Mouse (Mus musculus) neural tube, embryonic 13.5 days (tissue): ENCODE data around the gene Lclat1. TPM values are rescaled to one million over a fixed set of nuclear protein-coding genes. Genes with fewer than 3 reads are reported as not detected.
"Not testable (repeated sequence)": the region's sequence is repeated elsewhere in the genome, so short reads cannot be mapped to it uniquely, and the experiment has no call there.

ENCODE experiments used
- ATAC-seq: fragments of 200-750 bp; cut with Nextera tagmentation; 2 replicates; pipeline ENCODE4 v1.8.0; 2017; ENCODE audit warnings: low read depth, mild to moderate bottlenecking, moderate TSS enrichment, moderate library complexity
- H3K27ac ChIP-seq: fragments of 300-500 bp; sonication (generic); replicated peaks from 2 replicates; pipeline ENCODE4 v1.5.1; 2015; ENCODE audit warnings: moderate library complexity, mild to moderate bottlenecking, inconsistent platforms
- H3K27me3 ChIP-seq: fragments of 300-500 bp; sonication (generic); 2 replicates; pipeline ENCODE4 v1.6.1; 2015; ENCODE audit warnings: mild to moderate bottlenecking, inconsistent platforms
- H3K36me3 ChIP-seq: fragments of 300-500 bp; sonication (generic); 2 replicates; pipeline ENCODE4 v1.6.1; 2015; ENCODE audit warnings: mild to moderate bottlenecking, inconsistent platforms
- H3K4me1 ChIP-seq: fragments of 300-500 bp; sonication (generic); replicated peaks from 2 replicates; pipeline ENCODE4 v1.6.1; 2015; ENCODE audit warnings: inconsistent platforms
- H3K4me2 ChIP-seq: fragments of 300-500 bp; sonication (generic); 2 replicates; pipeline ENCODE4 v1.6.1; 2015; ENCODE audit warnings: inconsistent platforms, mild to moderate bottlenecking, moderate library complexity
- H3K4me3 ChIP-seq: fragments of 300-500 bp; sonication (generic); 2 replicates; pipeline ENCODE4 v1.5.1; 2015; ENCODE audit warnings: mild to moderate bottlenecking, inconsistent platforms
- H3K9ac ChIP-seq: fragments of 300-500 bp; sonication (generic); 2 replicates; pipeline ENCODE4 v1.6.1; 2015; ENCODE audit warnings: moderate library complexity, mild to moderate bottlenecking, inconsistent platforms
- H3K9me3 ChIP-seq: fragments of 300-500 bp; sonication (generic); 2 replicates; pipeline ENCODE4 v1.6.1; 2016; ENCODE audit warnings: inconsistent platforms
- WGBS: fragments of 180-500 bp; shearing (Covaris S2); methylation state at CpG from one replicate; pipeline ENCODE4 v1.1.7; 2015; 5-methylcytosine and 5-hydroxymethylcytosine counted together
- polyA plus RNA-seq: library from polyadenylated mRNA; unstranded; fragments of >200 nt; fragmentation: Nextera tagmentation; extraction: Ambion mirVana; gene quantifications from 2 replicates; pipeline ENCODE4 v1.2.1, GENCODE M21; 2015

The Lclat1 gene
- polyA plus RNA-seq, 1 experiment from 2014 or later, result 10.9 TPM

DNA sequence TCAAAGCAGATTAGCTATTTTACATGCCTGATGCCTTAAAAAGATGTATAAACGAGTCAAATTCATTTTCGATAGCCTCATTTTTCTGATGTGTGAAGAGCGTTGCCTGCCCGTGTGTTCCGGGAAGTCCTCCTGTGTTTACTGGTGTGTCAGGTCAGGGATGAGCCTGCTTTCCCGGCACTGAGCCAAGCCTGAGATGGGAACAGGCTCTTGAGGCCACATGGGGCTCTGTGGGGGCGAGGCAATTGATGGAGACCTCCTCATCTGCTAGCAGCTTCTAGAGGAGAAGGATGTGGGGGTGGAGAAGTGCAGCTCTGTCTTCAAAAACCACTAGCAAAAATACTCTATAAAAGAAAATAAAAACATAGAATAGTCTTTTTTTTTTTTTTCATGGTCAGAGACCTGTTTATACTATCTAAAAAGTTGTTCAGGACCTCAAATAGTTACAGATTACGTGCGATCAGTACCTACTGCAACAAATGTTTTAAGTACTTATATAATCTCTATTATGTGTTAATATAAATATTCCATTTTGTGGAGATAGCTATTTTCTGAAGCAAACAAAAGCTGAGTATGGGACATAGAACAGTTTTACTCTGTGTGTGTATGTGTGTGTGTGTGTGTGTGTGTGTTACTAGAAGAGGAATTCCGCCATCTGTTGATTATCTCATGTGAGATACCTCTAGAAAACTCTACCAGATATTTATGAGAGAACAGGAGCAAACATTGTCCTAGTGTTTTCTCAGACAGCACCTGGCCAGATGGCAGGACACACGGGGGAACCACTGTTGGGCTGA lies 144.2 kb downstream of the Lclat1 start:
- no peak overlapping the region for H3K4me2 ChIP-seq
- no peaks in the 10 kb centered on the region for H3K27me3 ChIP-seq
- WGBS, result 56% methylated on average over 11 of the region's 11 CpGs

DNA sequence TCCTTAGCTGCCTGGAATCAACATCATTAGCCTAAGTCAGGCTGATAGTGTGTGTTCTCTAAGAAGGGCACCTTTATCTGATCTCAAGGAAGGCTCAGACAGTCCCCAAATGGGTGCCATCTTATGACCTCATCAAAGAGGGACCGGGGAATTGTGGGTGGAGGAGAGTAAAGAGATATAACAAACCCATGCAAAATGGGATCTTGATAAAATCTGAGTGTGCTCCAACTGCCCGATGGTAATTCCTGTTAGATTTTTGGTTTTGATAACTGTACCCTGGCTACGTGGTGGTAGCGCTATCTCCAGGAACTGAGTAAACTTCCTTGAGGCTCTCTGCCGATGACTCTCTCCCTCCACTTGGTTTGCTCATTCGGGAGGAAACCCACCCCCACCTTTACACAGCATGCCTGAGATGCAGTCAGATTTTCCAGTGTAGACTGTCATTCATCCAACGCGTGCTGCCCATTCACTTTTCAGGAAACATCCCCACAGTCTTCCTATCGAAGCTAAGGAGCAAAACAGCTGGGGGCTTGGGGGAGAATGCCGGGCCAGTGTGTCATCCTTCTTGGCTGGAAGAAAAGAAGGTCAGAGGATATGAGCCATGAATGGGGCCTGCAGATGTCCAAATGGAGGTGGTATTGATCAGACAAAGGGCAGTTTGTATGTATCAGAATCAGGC lies 145.6 kb downstream of the Lclat1 start:
- Histone ChIP-seq H3K4me2 (no peak overlapping the region), H3K4me1 (peaks cover 19% of the 10 kb centered on the region), H3K27me3 (no peaks in the 10 kb centered on the region), H3K9me3 (no peaks in the 10 kb centered on the region), H3K4me3 (no peak overlapping the region), H3K9ac (no peak overlapping the region), H3K36me3 (no peaks in the 10 kb centered on the region), H3K27ac (no peak overlapping the region)
- 76% methylated on average over 10 of the region's 10 CpGs for WGBS
- no peak for ATAC-seq

More for the DNA sequence above, 144.2 kb downstream of the Lclat1 start:
- Histone ChIP-seq H3K27ac (0 out of 2 replicates have a peak overlapping the region, but pooled peaks have one; percentile 7), H3K9me3 (no peaks in the 10 kb centered on the region), H3K9ac (no peak overlapping the region), H3K4me3 (no peak overlapping the region), H3K4me1 (peaks cover 9% of the 10 kb centered on the region; the same call in 1 of the 2 replicates), H3K36me3 (no peaks in the 10 kb centered on the region)
- no peak for ATAC-seq

DNA sequence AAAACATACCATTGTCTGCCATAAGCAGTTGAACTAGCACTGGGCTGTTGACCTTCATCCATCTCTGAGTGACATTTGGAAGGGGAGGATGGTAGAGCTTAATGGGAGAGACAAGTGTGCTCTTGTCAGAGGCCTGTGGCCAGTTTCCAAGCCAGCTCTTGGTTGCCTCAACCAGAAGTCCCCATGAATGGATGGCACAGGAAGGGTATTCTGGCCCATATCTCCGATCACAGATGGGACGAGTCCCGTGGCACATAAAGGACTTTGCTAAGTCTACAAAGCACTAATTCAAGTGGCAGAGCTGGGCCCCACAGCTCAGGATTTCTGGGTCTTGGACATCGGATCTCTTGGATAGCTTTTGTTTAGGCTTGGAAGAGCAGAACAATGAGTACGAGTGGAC lies 148.0 kb downstream of the Lclat1 start:
- WGBS, result 88% methylated on average over 5 of the region's 5 CpGs

GRCm38 (mm10) chr17:73258620-73259019 lies 150.8 kb downstream of the Lclat1 start:
- Histone ChIP-seq H3K4me2 (peak overlapping the region; percentile 13), H3K27ac (peak overlapping the region; percentile 15; the same call in 1 of the 2 replicates), H3K4me1 (peaks cover 15% of the 10 kb centered on the region), H3K36me3 (no peaks in the 10 kb centered on the region), H3K9ac (0 out of 2 replicates have a peak overlapping the region, but pooled peaks have one; percentile 34), H3K27me3 (no peaks in the 10 kb centered on the region), H3K9me3 (no peaks in the 10 kb centered on the region), H3K4me3 (no peak overlapping the region)
- 25% methylated on average over 12 of the region's 12 CpGs for WGBS
- no peak for ATAC-seq

More for the DNA sequence above, 148.0 kb downstream of the Lclat1 start:
- Histone ChIP-seq H3K4me1 (peaks cover 24% of the 10 kb centered on the region), H3K9ac (no peak overlapping the region), H3K9me3 (no peaks in the 10 kb centered on the region), H3K4me3 (no peak overlapping the region), H3K36me3 (no peaks in the 10 kb centered on the region), H3K27ac (no peak overlapping the region), H3K27me3 (no peaks in the 10 kb centered on the region), H3K4me2 (no peak overlapping the region)
- ATAC-seq, result no peak

DNA sequence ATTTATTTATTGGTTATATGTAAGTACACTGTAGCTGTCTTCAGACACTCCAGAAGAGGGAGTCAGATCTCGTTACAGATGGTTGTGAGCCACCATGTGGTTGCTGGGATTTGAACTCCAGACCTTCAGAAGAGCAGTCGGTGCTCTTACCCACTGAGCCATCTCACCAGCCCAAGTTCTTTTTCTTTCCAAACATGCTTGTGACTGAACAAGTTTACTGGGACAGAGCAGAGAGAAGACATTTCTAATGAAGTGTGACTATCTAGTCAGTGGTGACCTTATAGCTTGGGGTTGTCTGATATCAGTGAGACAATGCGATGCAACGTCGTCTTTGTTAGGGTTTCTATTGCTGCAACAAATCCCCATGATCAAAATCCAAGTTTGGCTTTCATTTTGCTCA lies 151.5 kb downstream of the Lclat1 start:
- not testable (repeated sequence) for H3K9ac ChIP-seq, H3K9me3 ChIP-seq, H3K27me3 ChIP-seq, H3K27ac ChIP-seq, H3K4me2 ChIP-seq, H3K4me3 ChIP-seq, ATAC-seq, H3K36me3 ChIP-seq
- 91% methylated on average over 5 of the region's 5 CpGs for WGBS
- peaks cover 15% of the 10 kb centered on the region for H3K4me1 ChIP-seq

GRCm38 (mm10) chr17:73262558-73262957 lies 154.8 kb downstream of the Lclat1 start:
- 86% methylated on average over 2 of the region's 2 CpGs for WGBS
- Histone ChIP-seq H3K27me3 (no peaks in the 10 kb centered on the region), H3K4me3 (no peak overlapping the region), H3K4me1 (peaks cover 14% of the 10 kb centered on the region), H3K9ac (no peak overlapping the region), H3K36me3 (no peaks in the 10 kb centered on the region), H3K9me3 (no peaks in the 10 kb centered on the region), H3K4me2 (no peak overlapping the region), H3K27ac (no peak overlapping the region)
- ATAC-seq, result no peak

DNA sequence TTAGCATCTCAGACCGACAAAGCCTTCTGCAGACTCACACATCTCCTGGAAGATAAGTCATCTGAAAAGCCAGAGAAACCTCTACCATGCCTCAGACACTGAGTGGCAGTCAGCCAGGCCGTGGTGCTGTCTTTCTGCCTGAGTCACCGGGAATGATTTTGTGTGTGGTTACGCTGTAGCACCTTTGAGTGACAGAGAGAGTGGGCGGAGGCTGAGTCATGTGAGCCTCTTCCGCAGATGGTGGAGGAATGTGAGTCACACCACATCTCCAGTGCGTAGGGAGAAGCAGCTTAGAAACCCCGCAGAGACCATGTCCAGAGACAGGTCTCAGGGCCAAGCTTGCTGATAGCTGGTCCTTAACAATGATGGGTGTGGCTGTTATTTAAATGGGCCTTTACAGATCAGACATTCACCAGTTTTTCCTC lies 155.3 kb downstream of the Lclat1 start:
- peaks cover 3% of the 10 kb centered on the region; the same call in 1 of the 2 replicates for H3K9me3 ChIP-seq
- no peak overlapping the region for H3K4me2 ChIP-seq
- no peak overlapping the region for H3K4me3 ChIP-seq
- no peaks in the 10 kb centered on the region for H3K27me3 ChIP-seq
- WGBS, result 83% methylated on average over 8 of the region's 8 CpGs
- no peak overlapping the region for H3K9ac ChIP-seq
- H3K4me1 ChIP-seq, result peaks cover 8% of the 10 kb centered on the region
- no peak for ATAC-seq
- no peak overlapping the region for H3K27ac ChIP-seq
- no peaks in the 10 kb centered on the region for H3K36me3 ChIP-seq

DNA sequence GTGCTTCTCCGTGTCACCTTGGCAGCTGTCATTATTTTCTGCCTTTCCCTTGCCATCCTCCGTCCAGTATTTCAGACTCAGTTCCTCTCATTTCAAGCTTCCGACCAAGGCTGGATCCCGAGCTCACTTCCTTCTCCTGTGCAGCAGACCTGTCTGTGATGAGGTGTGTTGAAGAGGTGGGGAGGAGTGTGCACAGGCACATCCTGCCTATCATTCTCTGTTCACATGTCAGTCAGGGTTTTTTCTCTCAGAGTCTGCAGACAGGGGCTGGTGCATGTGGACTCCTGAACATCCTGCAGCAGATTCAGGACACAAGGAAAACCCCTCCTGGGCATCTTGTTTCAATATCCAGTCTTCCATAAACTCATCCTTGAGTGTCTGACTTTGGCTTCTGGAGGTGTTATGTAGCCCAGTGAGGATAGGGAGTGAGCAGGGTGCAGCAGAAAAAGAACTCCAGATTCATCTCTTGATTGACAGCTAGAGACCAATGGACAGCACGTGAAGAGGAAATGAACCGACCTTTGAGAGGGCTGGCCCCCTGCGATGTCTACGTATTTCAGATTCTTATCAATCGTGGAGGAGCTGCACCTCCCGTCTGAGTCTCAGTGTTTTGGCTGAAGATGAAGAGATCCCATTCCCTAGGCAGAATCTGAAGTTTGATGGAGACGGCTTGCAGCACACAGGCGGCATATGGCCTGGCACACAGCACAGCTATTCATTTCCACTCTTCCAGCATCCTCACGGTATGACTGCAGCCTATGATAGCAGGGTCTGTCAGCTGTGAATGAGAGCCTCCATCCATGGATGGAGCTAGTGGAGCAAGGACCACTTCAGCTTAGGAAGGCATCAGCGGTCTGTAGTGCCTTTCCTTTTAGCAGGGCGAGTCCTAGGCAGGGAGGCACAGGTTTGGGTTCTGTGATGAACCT lies 163.3 kb downstream of the Lclat1 start:
- Histone ChIP-seq H3K4me3 (no peak overlapping the region), H3K27ac (peak overlapping the region; percentile 38; the same call in 1 of the 2 replicates), H3K9ac (no peak overlapping the region), H3K4me1 (peaks cover 6% of the 10 kb centered on the region; the same call in 1 of the 2 replicates), H3K9me3 (peaks cover 4% of the 10 kb centered on the region; the same call in 1 of the 2 replicates), H3K36me3 (no peaks in the 10 kb centered on the region), H3K4me2 (no peak overlapping the region), H3K27me3 (no peaks in the 10 kb centered on the region)
- 86% methylated on average over 15 of the region's 15 CpGs for WGBS
- peak; percentile 56; the same call in 1 of the 2 replicates for ATAC-seq

- peak; percentile 80 for ATAC-seq
- H3K9me3 ChIP-seq, result peaks cover 4% of the 10 kb centered on the region; the same call in 1 of the 2 replicates
Observed at GRCm38 (mm10) chr17:73271797-73272600, 164.2 kb downstream of the Lclat1 start.

DNA sequence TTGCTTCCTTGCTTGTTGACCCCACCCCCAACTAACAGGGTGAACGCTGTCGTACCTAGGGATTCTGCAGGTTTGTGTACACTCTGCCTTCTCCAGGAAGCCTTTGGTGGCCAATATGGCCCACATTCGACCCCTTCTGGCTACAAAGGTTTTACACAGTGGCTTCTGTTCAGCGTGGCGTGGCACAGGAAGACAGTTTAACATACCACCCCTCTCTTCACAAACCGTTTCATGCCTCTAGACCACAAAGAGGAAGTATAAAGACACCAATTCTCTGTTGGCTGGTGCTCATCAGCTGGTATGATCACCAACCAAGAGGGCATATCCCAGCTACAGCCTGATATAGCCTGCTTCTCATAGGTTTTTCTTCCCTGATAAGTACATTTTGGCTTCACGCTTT lies 166.0 kb downstream of the Lclat1 start:
- Histone ChIP-seq H3K4me2 (no peak overlapping the region), H3K4me1 (peaks cover 6% of the 10 kb centered on the region; the same call in 1 of the 2 replicates), H3K9ac (no peak overlapping the region), H3K4me3 (no peak overlapping the region), H3K36me3 (no peaks in the 10 kb centered on the region), H3K9me3 (no peaks in the 10 kb centered on the region), H3K27me3 (no peaks in the 10 kb centered on the region), H3K27ac (no peak overlapping the region)
- WGBS, result 83% methylated on average over 7 of the region's 7 CpGs
- ATAC-seq, result no peak

More at GRCm38 (mm10) chr17:73271797-73272600, 164.2 kb downstream of the Lclat1 start:
- Histone ChIP-seq H3K36me3 (no peaks in the 10 kb centered on the region), H3K4me1 (peaks cover 6% of the 10 kb centered on the region; the same call in 1 of the 2 replicates), H3K4me3 (no peak overlapping the region), H3K27me3 (no peaks in the 10 kb centered on the region), H3K9ac (no peak overlapping the region), H3K27ac (peak overlapping the region; percentile 38; the same call in 1 of the 2 replicates), H3K4me2 (no peak overlapping the region)
- WGBS, result 80% methylated on average over 7 of the region's 7 CpGs

GRCm38 (mm10) chr17:73275066-73275465 lies 167.3 kb downstream of the Lclat1 start:
- no peaks in the 10 kb centered on the region for H3K36me3 ChIP-seq
- H3K4me1 ChIP-seq, result peaks cover 6% of the 10 kb centered on the region; the same call in 1 of the 2 replicates
- WGBS, result 72% methylated on average over 10 of the region's 10 CpGs

More at GRCm38 (mm10) chr17:73275066-73275465, 167.3 kb downstream of the Lclat1 start:
- Histone ChIP-seq H3K9me3 (no peaks in the 10 kb centered on the region), H3K4me2 (no peak overlapping the region), H3K9ac (no peak overlapping the region), H3K27me3 (no peaks in the 10 kb centered on the region), H3K4me3 (no peak overlapping the region), H3K27ac (no peak overlapping the region)
- ATAC-seq, result no peak
